Mouse (Mus musculus) hindbrain, embryonic 12.5 days (tissue): ENCODE measurements at regions not wholly inside any gene's neighbourhood (a gene's known extent, or its start where the extent isn't known, plus 50 kb on each side); places are given as distances from the start of the nearest gene placed in this dataset.
"Not testable (repeated sequence)": the region's sequence is repeated elsewhere in the genome, so short reads cannot be mapped to it uniquely, and the experiment has no call there.

ENCODE experiments used
- ATAC-seq: fragments of 200-750 bp; cut with Nextera tagmentation; 2 replicates; pipeline ENCODE4 v1.8.0; 2017; ENCODE audit warnings: moderate TSS enrichment; ENCODE audit not compliant: low FRiP score
- H3K27ac ChIP-seq: fragments of 300-500 bp; sonication (generic); 2 replicates; pipeline ENCODE4 v1.5.1; 2016; ENCODE audit warnings: mild to moderate bottlenecking
- H3K27me3 ChIP-seq: fragments of 300-500 bp; sonication (generic); 2 replicates; pipeline ENCODE4 v1.6.1; 2016; ENCODE audit warnings: mild to moderate bottlenecking
- H3K36me3 ChIP-seq: fragments of 300-500 bp; sonication (generic); 2 replicates; pipeline ENCODE4 v1.6.1; 2016; ENCODE audit warnings: mild to moderate bottlenecking
- H3K4me1 ChIP-seq: fragments of 300-500 bp; sonication (generic); 2 replicates; pipeline ENCODE4 v1.6.1; 2016
- H3K4me2 ChIP-seq: fragments of 300-500 bp; sonication (generic); replicated peaks from 2 replicates; pipeline ENCODE4 v1.6.1; 2016; ENCODE audit warnings: mild to moderate bottlenecking
- H3K4me3 ChIP-seq: fragments of 300-500 bp; sonication (generic); 2 replicates; pipeline ENCODE4 v1.5.1; 2016; ENCODE audit warnings: mild to moderate bottlenecking
- H3K9ac ChIP-seq: fragments of 300-500 bp; sonication (generic); 2 replicates; pipeline ENCODE4 v1.6.1; 2016; ENCODE audit warnings: mild to moderate bottlenecking, moderate library complexity
- H3K9me3 ChIP-seq: fragments of 300-500 bp; sonication (generic); replicated peaks from 2 replicates; pipeline ENCODE4 v1.6.1; 2016; ENCODE audit warnings: mild to moderate bottlenecking
- WGBS: fragments of 180-500 bp; shearing (Covaris S2); methylation state at CpG from one replicate; pipeline ENCODE4 v1.1.7; 2016; 5-methylcytosine and 5-hydroxymethylcytosine counted together

DNA sequence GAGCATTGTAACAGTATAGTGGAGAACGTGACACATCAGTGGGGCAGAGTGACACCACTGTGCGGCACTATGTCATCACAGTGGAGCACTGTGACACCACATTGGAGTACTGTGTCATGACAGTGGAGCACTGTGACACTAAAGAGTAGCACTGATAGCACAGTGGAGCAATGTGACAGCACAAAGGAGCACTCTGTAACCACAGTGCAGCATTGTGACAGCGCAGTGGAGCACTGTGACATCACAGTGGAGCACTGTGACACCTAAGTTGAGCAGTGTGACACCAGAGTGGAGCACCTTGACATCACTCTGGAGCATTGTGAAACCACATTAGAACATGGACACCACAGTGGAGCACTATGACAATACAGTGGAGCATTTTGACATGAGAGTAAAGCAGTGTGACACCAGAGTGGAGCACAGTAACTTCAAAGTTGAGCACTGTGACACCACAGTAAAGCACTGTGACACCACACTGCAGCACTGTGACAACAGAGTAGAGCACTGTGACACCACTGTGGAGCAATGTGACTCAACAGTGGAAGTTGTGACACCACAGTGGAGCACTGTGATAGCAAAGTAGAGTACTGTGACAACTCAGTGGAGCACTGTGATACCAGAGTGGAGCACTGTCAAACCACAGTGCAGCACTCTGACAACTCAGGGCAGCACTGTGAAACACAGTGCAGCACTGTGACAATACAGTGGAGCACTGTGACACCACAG lies 77.5 kb upstream of the Scaf8 start:
- Histone ChIP-seq H3K27me3 (no peaks in the 10 kb centered on the region), H3K9ac (no peak overlapping the region), H3K9me3 (peaks cover 37% of the 10 kb centered on the region), H3K27ac (no peak overlapping the region), H3K4me3 (no peak overlapping the region), H3K4me2 (no peak overlapping the region), H3K36me3 (no peaks in the 10 kb centered on the region), H3K4me1 (no peaks in the 10 kb centered on the region)
- 51% methylated on average over 3 of the region's 3 CpGs for WGBS
- no peak; the same call in 1 of the 2 replicates for ATAC-seq

- Histone ChIP-seq H3K36me3 (no peaks in the 10 kb centered on the region), H3K9me3 (peaks cover 29% of the 10 kb centered on the region), H3K27me3 (no peaks in the 10 kb centered on the region), H3K4me1 (no peaks in the 10 kb centered on the region), H3K4me3 (no peak overlapping the region), H3K9ac (no peak overlapping the region), H3K4me2 (no peak overlapping the region), H3K27ac (no peak overlapping the region)
- 0 out of 2 replicates have a peak, but pooled peaks have one; percentile 30 for ATAC-seq
- 94% methylated on average over 1 of the region's 1 CpGs for WGBS
Measured at GRCm38 (mm10) chr17:3038067-3038466, 76.7 kb upstream of the Scaf8 start.

- H3K27me3 ChIP-seq, ATAC-seq, H3K27ac ChIP-seq, H3K4me3 ChIP-seq, H3K4me2 ChIP-seq, H3K36me3 ChIP-seq, H3K9me3 ChIP-seq, H3K4me1 ChIP-seq, H3K9ac ChIP-seq: not testable (repeated sequence)
- WGBS, result 90% methylated on average over 20 of the region's 20 CpGs
Measured at GRCm38 (mm10) chr17:3044520-3044919, 70.3 kb upstream of the Scaf8 start.

- H3K4me2 ChIP-seq, H3K27me3 ChIP-seq, H3K9ac ChIP-seq, ATAC-seq, H3K4me1 ChIP-seq, H3K27ac ChIP-seq, H3K4me3 ChIP-seq, H3K9me3 ChIP-seq, H3K36me3 ChIP-seq: not testable (repeated sequence)
- 86% methylated on average over 4 of the region's 4 CpGs for WGBS
Measured at GRCm38 (mm10) chr17:3053859-3054258, 60.9 kb upstream of the Scaf8 start.

DNA sequence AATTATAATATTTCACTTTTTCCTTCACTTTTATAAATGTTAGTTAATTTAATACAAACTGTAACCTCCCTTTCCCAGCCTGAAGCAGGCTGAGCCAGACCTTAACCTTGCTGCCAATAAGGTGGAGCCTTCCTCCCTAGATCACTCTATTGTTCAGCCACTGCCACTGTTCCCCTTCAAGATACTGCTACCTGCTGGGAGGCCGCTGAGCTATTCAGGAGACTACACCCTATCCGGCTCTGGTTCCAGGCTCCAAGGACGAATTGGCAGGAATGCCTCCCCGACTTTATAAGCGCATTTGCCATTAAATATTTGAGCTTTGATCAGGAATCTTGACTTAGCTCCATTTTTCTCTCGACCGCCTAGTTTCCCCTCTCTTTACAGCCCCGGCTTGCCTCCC lies 59.9 kb upstream of the Scaf8 start:
- not testable (repeated sequence) for H3K27ac ChIP-seq, H3K4me3 ChIP-seq, H3K4me1 ChIP-seq, H3K9ac ChIP-seq, H3K9me3 ChIP-seq, H3K36me3 ChIP-seq, ATAC-seq, H3K27me3 ChIP-seq, H3K4me2 ChIP-seq
- 40% methylated on average over 8 of the region's 8 CpGs for WGBS

- not testable (repeated sequence) for H3K9me3 ChIP-seq, H3K4me1 ChIP-seq, H3K36me3 ChIP-seq, H3K4me2 ChIP-seq, H3K27me3 ChIP-seq, H3K4me3 ChIP-seq, H3K9ac ChIP-seq, ATAC-seq, H3K27ac ChIP-seq
- 82% methylated on average over 3 of the region's 3 CpGs for WGBS
Measured at GRCm38 (mm10) chr17:3055376-3055775, 59.4 kb upstream of the Scaf8 start.

DNA sequence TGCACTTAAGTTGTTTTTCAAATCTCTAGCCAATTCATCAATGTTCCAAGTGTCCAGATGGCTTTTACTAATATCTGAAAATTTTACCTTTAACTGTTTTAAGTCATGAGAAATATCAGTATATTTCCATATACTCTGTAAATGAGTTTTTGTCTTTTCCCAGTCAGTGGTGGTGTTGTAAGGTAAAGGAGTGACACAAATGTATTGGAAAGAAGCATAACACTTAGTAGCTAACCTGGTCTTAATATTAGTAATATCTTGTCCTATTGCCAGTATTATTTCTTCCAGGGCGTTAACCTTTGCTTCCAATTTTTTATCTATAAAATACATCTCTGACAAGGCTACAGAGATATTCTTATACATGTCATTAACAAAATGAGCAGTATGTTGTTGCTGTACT lies 51.4 kb upstream of the Scaf8 start:
- H3K27ac ChIP-seq, H3K4me2 ChIP-seq, H3K9ac ChIP-seq, H3K4me1 ChIP-seq, H3K4me3 ChIP-seq, H3K36me3 ChIP-seq, H3K9me3 ChIP-seq, H3K27me3 ChIP-seq, ATAC-seq: not testable (repeated sequence)
- 90% methylated on average over 1 of the region's 1 CpGs for WGBS
